Mouse (Mus musculus) layer of hippocampus, adult 2 months (tissue): ENCODE results near the gene Rnf187. TPM values are rescaled to one million over a fixed set of nuclear protein-coding genes. Genes with fewer than 3 reads are reported as not detected.

ENCODE experiments used
- DNase-seq, 2 experiments: peaks; one replicate each; pipeline ENCODE4 v3.0.0; 2022; ENCODE audit warnings: low spot score in 2 of 2
- H3K27ac ChIP-seq: fragments of 200-600 bp; 2 replicates; pipeline ENCODE4 v1.8.1; 2022
- H3K4me3 ChIP-seq: fragments of 200-600 bp; 2 replicates; pipeline ENCODE4 v1.8.1; 2022; ENCODE audit warnings: mild to moderate bottlenecking
- CTCF ChIP-seq: fragments of 200-600 bp; conservative IDR thresholded peaks from 2 replicates; pipeline ENCODE4 v1.8.1; 2022; ENCODE audit warnings: antibody characterized with exemption, mild to moderate bottlenecking, moderate library complexity
- total RNA-seq, 2 experiments: library from RNA; stranded (reverse); gene quantifications; 2 replicates each; pipeline ENCODE4 v1.2.3; 2021

Gene Rnf187
- total RNA-seq, 2 experiments from 2014 or later = 462 to 508 TPM

GRCm38 (mm10) chr11:58927790-58928651 is 10.7 kb downstream of the Rnf187 start:
- Histone ChIP-seq H3K4me3 (peak overlapping the region; percentile 2; the same call in 1 of the 2 replicates), H3K27ac (no peak overlapping the region)
- TF ChIP-seq CTCF = peak; percentile 86
- DNase-seq = peak in 1 of 2 experiments; percentile 52

- DNase-seq = no peak
- Histone ChIP-seq H3K27ac (no peak overlapping the region), H3K4me3 (no peak overlapping the region)
- no peak for TF ChIP-seq CTCF
Measured at GRCm38 (mm10) chr11:58927053-58927452, 11.7 kb downstream of the Rnf187 start.

- H3K27ac ChIP-seq = no peak overlapping the region
- H3K4me3 ChIP-seq = no peak overlapping the region
- TF ChIP-seq CTCF = no peak
- no peak for DNase-seq
Measured at GRCm38 (mm10) chr11:58926651-58927050, 12.1 kb downstream of the Rnf187 start.

GRCm38 (mm10) chr11:58922420-58922819 is 16.3 kb downstream of the Rnf187 start:
- Histone ChIP-seq H3K27ac (no peak overlapping the region), H3K4me3 (no peak overlapping the region)
- no peak for DNase-seq
- TF ChIP-seq CTCF = no peak

- DNase-seq = no peak
- Histone ChIP-seq H3K27ac (no peak overlapping the region), H3K4me3 (no peak overlapping the region)
- TF ChIP-seq CTCF = no peak
Measured at GRCm38 (mm10) chr11:58918759-58919158, 20.0 kb downstream of the Rnf187 start.

GRCm38 (mm10) chr11:58917745-58918366 is 20.9 kb downstream of the Rnf187 start, which contains the start of gene Btnl10:
TSS of gene Btnl10 (plus strand) at chr11:58917908.
- no peak for DNase-seq
- Histone ChIP-seq H3K27ac (no peak within 1 kb of the TSS), H3K4me3 (no peak within 1 kb of the TSS)
- TF ChIP-seq CTCF = no peak

GRCm38 (mm10) chr11:58916879-58917744 is 21.6 kb downstream of the Rnf187 start:
- TF ChIP-seq CTCF = peak; percentile 76
- no peak overlapping the region for H3K27ac ChIP-seq
- no peak overlapping the region for H3K4me3 ChIP-seq
- peak in 1 of 2 experiments; percentile 56 for DNase-seq

- peak; percentile 93 for TF ChIP-seq CTCF
- peak overlapping the region; percentile 28; the same call in 1 of the 2 replicates for H3K4me3 ChIP-seq
- 0 out of 2 replicates have a peak overlapping the region, but pooled peaks have one; percentile 46 for H3K27ac ChIP-seq
- no peak for DNase-seq
Measured at GRCm38 (mm10) chr11:58914461-58915028, 24.2 kb downstream of the Rnf187 start.

GRCm38 (mm10) chr11:58913776-58914175 is 24.9 kb downstream of the Rnf187 start:
- H3K27ac ChIP-seq = no peak overlapping the region
- H3K4me3 ChIP-seq = no peak overlapping the region
- TF ChIP-seq CTCF = no peak
- DNase-seq = no peak

- no peak for DNase-seq
- TF ChIP-seq CTCF = no peak
Measured at GRCm38 (mm10) chr11:58904838-58905237, 33.9 kb downstream of the Rnf187 start.

GRCm38 (mm10) chr11:58904410-58904718 is 34.4 kb downstream of the Rnf187 start:
- Histone ChIP-seq H3K27ac (peak overlapping the region; percentile 77), H3K4me3 (peak overlapping the region; percentile 58)
- DNase-seq = no peak
- TF ChIP-seq CTCF = no peak

More at GRCm38 (mm10) chr11:58904838-58905237, 33.9 kb downstream of the Rnf187 start:
- Histone ChIP-seq H3K27ac (no peak overlapping the region), H3K4me3 (no peak overlapping the region)
